Mouse (Mus musculus): ENCODE measurements at regions not wholly inside any gene's neighbourhood (a gene's known extent, or its start where the extent isn't known, plus 50 kb on each side); places are given as distances from the start of the nearest gene placed in this dataset.

DNA sequence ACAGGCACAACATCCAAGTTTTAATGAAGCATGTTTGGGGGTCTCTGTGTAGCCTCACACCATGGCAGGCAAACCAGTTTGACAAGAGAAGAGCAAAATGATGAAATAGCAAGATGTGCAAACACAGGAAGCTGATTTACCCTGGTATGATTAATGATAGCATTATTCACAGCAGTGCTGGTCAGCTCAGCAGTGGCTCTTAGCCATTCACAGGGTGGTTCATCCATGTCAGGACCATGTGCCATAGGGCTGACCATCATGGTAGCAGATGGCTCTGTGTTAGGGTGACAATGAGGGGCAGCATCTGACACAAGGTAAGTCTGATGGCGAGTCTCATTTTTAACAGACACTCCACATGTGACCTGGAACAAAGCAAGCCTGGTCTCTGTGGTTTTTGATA is 443.1 kb upstream of the Arpp21 start:
- DNase-seq: no peak

DNA sequence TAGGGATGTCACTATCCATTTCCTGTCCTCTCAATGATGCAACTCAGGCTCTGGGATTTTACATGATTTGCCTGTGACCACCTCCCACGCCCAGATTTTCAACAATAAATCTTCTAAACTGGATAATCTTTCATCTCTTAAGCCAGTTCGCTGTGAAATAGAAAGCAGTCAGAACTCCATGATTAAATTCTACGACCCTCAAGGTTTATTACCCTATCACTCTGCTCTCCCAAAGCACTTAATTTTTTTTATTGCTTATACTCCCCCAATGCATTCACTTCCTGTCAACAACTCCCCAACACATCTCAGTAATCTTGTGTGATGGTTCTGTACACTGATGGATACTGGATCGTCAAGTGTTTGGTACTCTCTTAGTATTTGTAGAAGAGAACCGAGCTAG is 439.5 kb upstream of the Arpp21 start:
- DNase-seq: no peak

All from adrenal gland, postnatal 25 days (tissue).